Mouse (Mus musculus): ENCODE results near the gene Slc12a9. TPM values are rescaled to one million over a fixed set of nuclear protein-coding genes. Genes with fewer than 3 reads are reported as not detected.

Slc12a9 gene
- 0.44 and 0.82 TPM in 2 replicates for polyA plus RNA-seq (2012)

DNA sequence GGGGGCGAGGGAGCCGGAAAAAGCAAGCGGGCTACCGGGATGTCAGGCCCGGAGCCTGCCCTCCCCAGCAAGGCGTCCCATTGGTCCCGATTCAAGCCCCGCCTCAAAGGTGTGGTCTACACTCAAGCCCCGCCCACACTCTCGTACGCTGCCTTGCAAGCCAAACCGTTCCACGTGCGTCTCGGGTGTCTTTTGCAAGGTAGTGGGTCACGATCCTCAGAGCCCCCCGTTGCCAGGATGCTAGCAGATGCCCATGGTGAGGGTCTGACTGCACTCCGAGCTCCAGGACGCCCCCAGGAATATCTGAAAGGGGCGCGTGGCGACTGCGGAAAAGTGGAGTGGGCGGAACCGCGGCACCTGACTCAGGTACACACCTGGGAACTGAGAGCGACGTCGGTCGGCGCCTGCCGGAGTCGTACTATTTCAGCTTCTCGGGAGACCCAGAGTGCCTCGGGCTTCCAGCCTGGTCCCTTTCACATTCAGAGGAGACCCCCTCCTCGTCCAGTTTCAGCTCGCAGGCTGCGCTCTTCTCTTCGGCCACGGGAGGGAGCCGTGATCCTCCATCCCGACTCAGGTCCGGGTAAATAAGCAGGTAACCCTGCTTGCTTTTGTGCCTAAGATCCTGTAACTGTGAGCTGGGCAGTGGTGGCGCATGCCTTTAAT is at the start of gene Slc12a9:
TSS of gene Slc12a9 (minus strand) at position 86 of the 663 bp plus-strand sequence.
- no peak for TF ChIP-seq GATA1 (IDR thresholded peaks at IDR 0.05; ENCODE audit: low read length)

- TF ChIP-seq GATA1 (IDR thresholded peaks at IDR 0.05; ENCODE audit: low read length) = no peak
Measured at GRCm38 (mm10) chr5:137381152-137381551, 47.8 kb upstream of the Slc12a9 start.

GRCm38 (mm10) chr5:137377603-137378002 is 44.2 kb upstream of the Slc12a9 start:
- TF ChIP-seq GATA1 (IDR thresholded peaks at IDR 0.05; ENCODE audit: low read length) = no peak

GRCm38 (mm10) chr5:137377176-137377575 is 43.8 kb upstream of the Slc12a9 start:
- TF ChIP-seq GATA1 (IDR thresholded peaks at IDR 0.05; ENCODE audit: low read length) = no peak

- no peak for TF ChIP-seq GATA1 (IDR thresholded peaks at IDR 0.05; ENCODE audit: low read length)
Measured at GRCm38 (mm10) chr5:137376722-137377121, 43.3 kb upstream of the Slc12a9 start.

GRCm38 (mm10) chr5:137376198-137376597 is 42.8 kb upstream of the Slc12a9 start:
- no peak for TF ChIP-seq GATA1 (IDR thresholded peaks at IDR 0.05; ENCODE audit: low read length)

DNA sequence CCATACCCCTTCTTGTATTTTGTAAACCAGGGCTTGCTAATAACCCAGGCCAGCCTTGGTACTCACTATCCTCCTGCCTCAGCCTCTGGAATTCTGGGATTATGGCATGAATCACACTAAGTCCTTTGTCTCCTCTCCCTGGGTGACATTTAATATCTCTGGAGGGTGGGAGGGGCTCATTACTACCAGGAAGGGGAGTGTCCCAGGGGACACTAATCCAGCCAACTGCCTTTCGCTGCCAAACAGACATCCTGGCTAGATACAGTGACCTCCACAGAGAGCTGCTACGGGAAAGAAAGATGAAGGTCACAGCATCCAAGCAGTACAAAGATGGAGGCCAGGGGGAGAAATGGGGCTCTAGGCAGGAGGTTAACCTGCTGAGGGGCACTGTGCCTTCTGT is 42.2 kb upstream of the Slc12a9 start:
- no peak for TF ChIP-seq GATA1 (IDR thresholded peaks at IDR 0.05; ENCODE audit: low read length)

GRCm38 (mm10) chr5:137374521-137375080 is 41.2 kb upstream of the Slc12a9 start:
- TF ChIP-seq GATA1 (IDR thresholded peaks at IDR 0.05; ENCODE audit: low read length) = no peak

DNA sequence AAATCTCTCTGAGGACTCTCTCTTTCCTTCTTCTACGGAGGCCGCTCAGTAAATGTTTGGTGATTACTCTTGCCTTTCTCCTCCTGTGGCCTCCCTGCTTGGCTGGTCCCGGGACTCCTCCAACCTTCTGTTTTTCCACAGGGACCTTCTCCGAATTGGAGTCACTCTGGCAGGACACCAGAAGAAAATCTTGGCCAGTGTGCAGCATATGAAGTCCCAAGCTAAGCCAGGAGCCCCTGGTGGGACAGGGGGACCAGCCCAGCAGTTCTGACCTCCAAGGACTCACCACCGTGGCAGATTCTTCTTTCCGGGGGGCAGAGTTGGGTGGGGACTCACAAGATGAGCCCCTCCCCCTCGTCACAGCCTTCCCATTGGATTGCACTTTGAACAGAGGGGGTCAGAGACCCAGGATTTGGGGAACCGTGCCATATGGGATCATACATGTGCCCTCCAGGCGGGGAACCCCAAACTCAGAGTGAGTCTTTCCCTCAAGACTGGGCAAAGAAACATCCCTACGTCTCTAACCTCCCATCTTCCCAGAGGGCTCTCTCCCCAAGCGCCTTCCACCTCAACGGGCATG is 40.1 kb upstream of the Slc12a9 start:
- no peak for TF ChIP-seq GATA1 (IDR thresholded peaks at IDR 0.05; ENCODE audit: low read length)

- TF ChIP-seq GATA1 (IDR thresholded peaks at IDR 0.05; ENCODE audit: low read length) = no peak
Measured at GRCm38 (mm10) chr5:137369665-137370064, 36.3 kb upstream of the Slc12a9 start.

DNA sequence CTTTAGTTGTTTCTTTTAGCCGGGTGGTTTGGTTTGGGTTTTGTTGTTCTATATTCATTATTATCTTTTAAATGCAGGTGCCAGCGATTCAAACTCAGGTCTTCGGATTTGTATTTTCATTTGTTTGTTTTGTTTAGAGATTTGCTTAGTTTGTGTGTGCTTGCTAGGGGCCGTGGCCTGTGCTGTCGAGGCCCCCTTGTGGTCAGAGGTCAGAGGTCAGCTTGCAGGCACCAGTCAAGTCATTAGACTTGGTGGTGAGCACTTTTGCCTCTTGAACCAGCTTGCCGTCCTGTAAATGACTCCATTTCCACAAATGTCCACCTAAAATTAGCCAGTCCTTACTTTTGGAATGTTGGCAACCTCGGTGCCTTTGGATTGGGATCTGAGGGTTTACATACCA is 25.0 kb upstream of the Slc12a9 start:
- no peak for TF ChIP-seq GATA1 (IDR thresholded peaks at IDR 0.05; ENCODE audit: low read length)

- TF ChIP-seq GATA1 (IDR thresholded peaks at IDR 0.05; ENCODE audit: low read length) = no peak
Measured at GRCm38 (mm10) chr5:137354091-137354490, 20.7 kb upstream of the Slc12a9 start.

- TF ChIP-seq GATA1 (IDR thresholded peaks at IDR 0.05; ENCODE audit: low read length) = no peak
Measured at GRCm38 (mm10) chr5:137352011-137352975, 18.9 kb upstream of the Slc12a9 start.

GRCm38 (mm10) chr5:137351394-137351793 is 18.0 kb upstream of the Slc12a9 start:
- TF ChIP-seq GATA1 (IDR thresholded peaks at IDR 0.05; ENCODE audit: low read length) = no peak

DNA sequence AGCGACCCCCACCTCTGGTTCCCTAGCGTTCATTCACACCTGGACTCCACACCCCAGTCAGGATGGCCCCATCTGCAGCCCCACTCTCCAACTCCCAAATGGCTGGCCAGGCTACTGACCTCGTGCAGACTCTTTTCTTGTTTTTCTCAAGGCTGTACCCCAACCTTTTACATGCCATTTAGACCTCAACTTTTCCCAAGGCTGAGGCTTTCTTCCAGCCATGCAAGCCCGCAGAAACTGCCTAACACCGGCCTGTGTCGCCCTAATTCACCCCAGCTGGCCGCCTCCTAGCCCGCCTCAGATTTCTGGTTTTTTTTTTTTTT is 17.6 kb upstream of the Slc12a9 start:
- TF ChIP-seq GATA1 (IDR thresholded peaks at IDR 0.05; ENCODE audit: low read length) = no peak
